Mouse (Mus musculus) cerebellum, adult 2 months (tissue): ENCODE measurements around the gene Uty.

Source experiments
- CTCF ChIP-seq: fragments of 200-500 bp; IDR thresholded peaks from 2 replicates; pipeline ENCODE4 v1.5.1; 2011; ENCODE audit warnings: low read depth, mild to moderate bottlenecking, control low read depth, low read length, moderate library complexity, borderline replicate concordance; ENCODE audit not compliant: insufficient read depth
- POLR2A ChIP-seq: fragments of 200-500 bp; IDR thresholded peaks from 2 replicates; pipeline ENCODE4 v1.6.1; 2011; ENCODE audit warnings: low read length, control low read depth, borderline replicate concordance; ENCODE audit not compliant: insufficient read depth

DNA sequence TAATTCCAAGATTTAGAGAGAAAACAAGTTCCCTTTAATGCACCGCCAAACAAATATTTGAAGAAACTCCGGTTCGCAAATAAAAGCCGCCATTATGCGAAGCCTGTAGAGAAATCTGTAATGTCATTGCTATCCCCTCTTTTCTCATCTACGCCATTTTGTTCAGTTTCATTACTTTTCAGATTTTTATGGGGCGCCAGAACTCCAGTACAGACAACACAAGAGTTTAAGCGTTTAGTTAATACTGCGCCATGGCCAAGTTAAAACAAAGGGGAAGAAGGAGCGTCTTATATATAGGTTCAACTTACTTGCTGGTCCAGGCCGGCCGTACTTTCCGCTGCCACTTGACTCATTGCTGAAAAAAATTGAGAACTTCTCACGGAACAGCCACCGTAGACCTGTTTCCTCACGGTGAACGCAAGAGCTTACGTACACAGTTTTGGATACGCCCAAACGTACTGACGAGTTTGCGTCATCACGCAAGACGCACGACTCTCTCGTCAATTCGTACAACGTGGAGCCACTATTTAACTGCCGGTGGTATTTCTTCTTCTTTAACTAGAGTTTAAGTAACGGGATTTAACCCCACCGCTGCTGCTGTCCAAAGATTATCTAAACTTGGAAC is 40.7 kb upstream of the Uty start, which contains the start of gene Ddx3y:
- TF ChIP-seq CTCF (no peak), POLR2A (no peak)
